Mouse (Mus musculus) kidney, adult 9 months (tissue): ENCODE results near the gene Zmynd19.
A peak's percentile ranks its signal among the peaks of the same experiment; 100 is the strongest.
"Not testable (repeated sequence)": the region's sequence is repeated elsewhere in the genome, so short reads cannot be mapped to it uniquely, and the experiment has no call there.

Experiments
- DNase-seq: peaks from one replicate; pipeline ENCODE4 v3.0.0; 2022

Zmynd19 gene

DNA sequence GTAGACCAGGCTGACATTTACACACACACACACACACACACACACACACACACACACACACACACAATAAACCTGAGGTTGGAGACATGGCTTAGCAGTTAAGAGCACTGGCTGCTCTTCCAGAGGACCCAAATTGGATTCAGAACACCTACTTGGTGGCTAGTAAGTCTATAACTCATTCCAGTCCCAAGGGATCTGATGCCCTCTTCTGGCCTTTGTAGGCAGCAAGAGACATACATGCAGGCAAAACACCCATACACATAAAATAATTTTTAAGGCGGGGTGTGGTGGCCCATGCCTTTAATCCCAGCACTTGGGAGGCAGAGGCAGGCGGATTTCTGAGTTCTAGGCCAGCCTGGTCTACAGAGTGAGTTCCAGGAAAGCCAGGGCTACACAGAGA, 5.3 kb upstream of the Zmynd19 start:
- peak; percentile 73 for DNase-seq

DNA sequence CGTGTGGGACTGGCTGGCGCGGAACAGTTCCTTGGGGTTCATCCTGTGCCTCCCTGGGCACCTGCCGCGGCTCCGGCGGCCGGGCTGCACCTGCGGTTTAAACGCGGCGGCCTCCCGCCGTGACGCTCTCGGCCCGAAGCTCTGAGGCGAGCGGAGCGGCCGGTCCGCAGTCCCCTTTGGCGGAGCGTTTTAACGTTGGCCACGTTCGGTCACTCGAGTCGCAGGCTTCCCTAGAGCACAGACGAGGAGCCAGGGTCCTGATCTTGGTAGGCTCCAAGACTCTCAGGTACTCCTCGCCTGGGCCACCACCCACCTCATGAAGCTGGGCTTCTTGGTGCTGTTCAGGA, 570 bp downstream of the Zmynd19 start:
- DNase-seq = no peak

- DNase-seq = no peak
These were observed 3.0 kb downstream of the Zmynd19 start for GRCm38 (mm10) chr2:24952537-24953055.

GRCm38 (mm10) chr2:24960910-24961309, 11.3 kb downstream of the Zmynd19 start:
- peak; percentile 72 for DNase-seq

DNA sequence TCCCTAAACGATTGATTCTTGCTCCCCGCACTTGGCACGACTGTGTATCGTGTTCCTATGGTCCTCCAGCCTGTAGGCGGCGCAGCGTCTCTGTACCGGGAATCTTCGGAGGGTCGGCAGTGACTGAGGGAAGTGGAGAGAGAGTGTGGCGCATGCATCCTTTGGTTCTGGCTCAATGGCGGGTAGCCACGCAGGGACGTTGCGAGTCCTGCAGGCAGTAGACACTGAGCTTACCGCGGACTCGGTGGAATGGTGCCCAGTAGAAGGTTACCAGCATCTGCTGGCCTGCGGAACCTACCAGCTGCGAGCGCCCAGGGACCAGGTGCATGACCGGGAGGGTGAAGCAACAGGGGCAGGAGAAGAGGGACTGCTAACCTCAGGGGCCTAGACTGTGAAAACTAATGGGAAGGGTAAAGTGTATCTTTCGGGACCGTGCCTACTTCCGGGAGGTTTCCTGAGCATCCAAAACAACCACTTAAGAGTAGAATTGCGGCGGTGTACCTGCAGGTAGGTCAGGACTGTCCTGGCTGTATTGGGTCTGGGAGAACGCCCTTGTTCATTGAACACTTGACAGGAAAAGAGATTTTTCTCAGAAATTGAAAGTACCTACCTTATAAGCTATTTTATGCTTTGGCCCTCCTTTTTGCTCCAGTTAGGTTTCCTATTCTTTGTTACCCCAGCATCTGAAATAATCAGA, 12.9 kb downstream of the Zmynd19 start, which contains the start of gene Dph7:
Gene Dph7, plus strand, starts transcription at position 97 of the 697 bp plus-strand sequence.
- peak; percentile 85 for DNase-seq

DNA sequence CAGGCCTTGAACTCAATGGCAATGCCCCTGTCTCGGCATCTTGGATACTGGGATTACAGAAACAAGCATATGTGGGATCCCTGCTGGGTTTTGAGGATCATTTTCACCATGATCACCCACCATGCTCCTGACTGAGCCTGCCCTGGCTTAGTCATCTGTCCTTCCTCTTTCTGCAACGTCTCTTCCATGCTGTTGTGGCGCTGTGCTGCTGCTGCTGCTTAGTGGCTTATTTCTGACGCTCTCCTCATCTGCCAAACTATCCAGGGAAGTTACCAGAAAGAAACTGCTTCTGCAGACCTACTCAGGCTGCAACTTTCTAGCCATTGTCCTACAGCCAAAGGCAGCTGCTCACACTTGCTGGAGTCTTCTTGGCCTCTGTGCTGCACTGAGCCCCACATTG, 20.8 kb downstream of the Zmynd19 start:
- no peak for DNase-seq

- not testable (repeated sequence) for DNase-seq
These were observed 24.9 kb downstream of the Zmynd19 start for GRCm38 (mm10) chr2:24974452-24974851.

- peak; percentile 97 for DNase-seq
These were observed 25.5 kb downstream of the Zmynd19 start, which contains the start of gene Mrpl41 for GRCm38 (mm10) chr2:24974906-24975703. Mrpl41 (minus strand) TSS chr2:24975098.

- peak; percentile 88 for DNase-seq
These were observed 26.2 kb downstream of the Zmynd19 start, which contains the start of gene Pnpla7 for GRCm38 (mm10) chr2:24975704-24976297. Pnpla7 (plus strand) TSS chr2:24976033.

DNA sequence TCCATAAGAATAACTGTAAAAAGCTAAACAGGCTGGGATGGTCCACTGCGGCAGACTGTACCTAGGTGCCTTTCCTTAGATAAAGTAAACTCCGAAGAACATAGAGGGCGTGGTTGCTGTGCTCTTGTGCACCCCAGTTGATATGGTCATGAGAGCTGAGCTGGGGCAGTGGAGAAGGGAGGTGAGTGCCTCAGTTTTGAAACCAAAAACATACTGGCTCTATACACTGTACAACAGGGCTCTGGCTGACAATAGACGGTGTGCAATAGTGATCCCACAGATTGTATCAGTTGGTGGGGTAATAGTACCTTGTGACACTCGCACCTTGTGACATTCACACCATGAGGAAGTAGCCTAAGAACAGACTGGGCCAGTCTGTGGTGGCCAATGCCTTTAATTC, 27.4 kb downstream of the Zmynd19 start:
- no peak for DNase-seq

DNA sequence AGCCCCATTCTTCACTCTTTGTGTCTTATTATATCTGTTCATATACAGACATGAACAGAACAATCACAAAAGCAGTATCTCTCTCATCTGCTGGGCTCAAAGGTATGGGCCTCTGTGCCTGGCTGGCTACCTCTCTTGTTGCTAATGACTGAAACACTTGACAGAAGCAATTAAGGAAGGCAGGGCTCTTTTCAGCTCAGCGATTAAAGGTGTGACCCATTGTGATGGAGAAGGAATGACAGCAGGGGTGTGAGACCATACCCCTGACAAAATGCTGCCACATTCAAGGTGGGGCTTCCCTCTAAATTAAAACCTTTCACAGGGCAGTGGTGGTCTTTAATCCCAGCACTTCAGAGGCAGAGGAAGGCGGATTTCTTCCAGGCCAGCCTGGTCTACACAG, 38.2 kb downstream of the Zmynd19 start:
- DNase-seq = no peak

- DNase-seq = no peak
These were observed 45.7 kb downstream of the Zmynd19 start for GRCm38 (mm10) chr2:24995332-24995731.

GRCm38 (mm10) chr2:24996471-24996870, 46.9 kb downstream of the Zmynd19 start:
- DNase-seq = peak; percentile 9

DNA sequence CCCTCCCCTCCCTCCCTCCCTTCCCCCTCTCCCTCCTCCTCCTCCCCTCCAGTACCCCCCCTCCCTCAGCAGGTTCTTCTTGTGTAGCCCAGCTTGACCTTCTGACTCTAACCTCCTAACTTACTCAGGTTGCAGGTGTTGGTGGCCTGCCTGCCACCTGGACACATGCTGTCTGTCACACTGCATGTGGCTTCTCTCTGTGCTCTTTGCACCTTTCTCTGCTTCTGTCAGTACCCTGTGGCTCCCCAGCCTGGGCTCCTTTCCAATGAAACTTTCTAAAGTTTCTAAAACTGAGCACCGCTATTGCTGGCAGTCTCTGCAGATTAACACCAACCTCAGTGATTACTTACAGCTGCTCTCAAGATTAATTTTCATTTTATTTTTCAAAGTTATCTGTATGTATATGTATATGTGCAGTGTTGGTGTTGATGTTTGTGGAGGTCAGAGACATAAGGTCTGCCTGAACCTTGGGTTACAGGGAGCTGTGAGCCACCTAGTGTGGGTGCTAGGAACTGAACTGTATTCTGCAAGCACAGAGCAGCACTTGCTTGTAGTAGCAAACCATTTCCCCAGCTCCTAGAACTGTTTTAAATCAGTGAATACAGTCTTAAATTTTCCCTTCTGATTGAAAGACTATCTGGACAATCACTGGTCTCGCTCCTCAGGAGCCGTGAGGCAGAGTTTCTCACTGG, 51.1 kb downstream of the Zmynd19 start:
- peak; percentile 52 for DNase-seq

DNA sequence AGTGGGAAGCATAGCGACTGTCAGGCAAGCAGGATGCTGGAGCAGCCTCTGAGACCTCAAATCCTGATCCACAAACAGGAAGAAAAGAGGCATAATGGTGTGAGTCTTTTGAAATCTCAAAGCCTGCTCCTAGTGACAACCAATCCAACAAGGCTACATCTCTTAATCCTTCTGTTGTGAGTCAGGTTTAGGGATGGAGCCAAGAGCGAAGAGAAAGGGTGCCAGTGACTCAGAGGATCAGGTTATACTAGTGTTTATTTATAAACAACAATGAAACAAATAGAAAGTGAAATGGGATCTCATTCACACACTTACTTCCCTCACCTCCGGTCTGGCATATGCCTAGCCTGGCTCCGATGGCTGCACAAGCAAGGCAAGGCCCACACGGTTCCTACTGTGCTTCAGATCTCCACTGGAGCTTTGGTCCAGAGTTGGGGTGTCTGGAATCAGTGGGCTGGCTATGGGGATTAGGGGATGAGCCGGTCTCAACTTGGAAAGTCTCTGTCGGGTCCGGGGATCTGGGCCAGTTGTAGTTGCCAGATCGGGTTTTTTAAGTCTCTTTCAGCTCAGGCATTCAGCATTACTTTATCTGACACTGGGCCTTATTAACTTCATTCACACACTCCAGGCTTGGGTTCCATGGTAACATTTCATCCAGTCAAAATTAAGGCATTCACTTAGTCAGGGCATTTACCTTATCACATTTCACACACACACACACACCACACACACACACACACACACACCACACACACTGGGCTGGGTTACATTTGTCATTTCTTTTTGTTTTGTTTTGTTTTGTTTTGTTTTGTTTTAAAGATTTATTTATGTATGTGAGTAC, 54.6 kb downstream of the Zmynd19 start:
- no peak for DNase-seq

DNA sequence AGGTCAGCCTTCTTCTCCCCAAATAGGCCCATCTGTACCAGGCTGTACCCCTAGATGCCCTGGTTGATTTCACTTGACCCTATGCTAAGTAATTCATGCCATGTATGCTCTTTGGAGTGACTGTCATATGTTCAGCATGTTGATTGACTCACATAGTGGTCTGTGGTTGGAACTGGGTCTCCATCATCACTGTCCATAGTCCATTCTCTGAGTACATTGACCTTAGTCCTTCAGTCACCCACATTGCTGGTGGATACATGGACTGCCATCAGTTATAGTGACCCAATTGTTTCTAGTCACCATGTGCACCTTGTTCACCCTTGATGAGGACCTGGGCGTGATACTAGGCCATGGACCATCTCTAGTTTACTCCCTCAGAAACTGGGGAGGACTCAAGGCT, 57.2 kb downstream of the Zmynd19 start:
- DNase-seq = no peak

DNA sequence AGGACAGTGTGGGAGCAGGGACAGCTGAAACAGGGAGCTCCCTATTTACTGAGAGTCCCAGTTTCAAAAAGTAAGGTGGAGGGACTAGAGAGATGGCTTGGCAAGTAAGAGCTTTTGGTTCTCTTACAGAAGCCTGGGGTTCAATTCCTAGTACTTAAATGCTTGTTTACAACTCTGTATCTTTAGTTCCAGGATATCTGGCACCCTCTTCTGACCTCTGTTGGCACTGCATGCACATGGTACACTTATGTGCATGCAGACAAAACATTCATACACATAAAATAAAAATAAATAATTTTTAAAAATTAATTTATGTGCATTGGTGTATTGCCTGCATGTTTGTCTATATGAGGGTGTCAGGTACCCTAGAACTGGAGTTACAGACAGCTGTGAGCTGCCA, 58.7 kb downstream of the Zmynd19 start:
- DNase-seq = peak; percentile 9
